Mouse (Mus musculus): ENCODE measurements around the gene Zfhx3. TPM values are rescaled to one million over a fixed set of nuclear protein-coding genes. Genes with fewer than 3 reads are reported as not detected.

Zfhx3 gene
- polyA plus RNA-seq, 1 experiment from 2014 or later = 8.2 TPM

GRCm38 (mm10) chr8:108327711-108328110 is 385.3 kb downstream of the Zfhx3 start:
- Histone ChIP-seq H3K9me3 (ENCODE audit: low read length) (no peaks in the 10 kb centered on the region), H3K4me1 (ENCODE audit: insufficient read depth, low read depth, low read length) (no peaks in the 10 kb centered on the region), H3K4me3 (ENCODE audit: low read depth, low read length) (no peak overlapping the region), H3K27me3 (replicated peaks; ENCODE audit: insufficient read depth, low read length) (no peaks in the 10 kb centered on the region), H3K4me2 (replicated peaks; ENCODE audit: low read depth, low read length) (no peak overlapping the region), H3K9ac (replicated peaks; ENCODE audit: low read depth) (no peak overlapping the region), H3K27ac (ENCODE audit: low read length) (no peak overlapping the region), H3K36me3 (ENCODE audit: insufficient read depth, low read length) (no peaks in the 10 kb centered on the region)
- 63% methylated on average over 2 of the region's 2 CpGs for WGBS
- ATAC-seq (no peak), DNase-seq (ENCODE audit: low spot score) (peak; percentile 57)
- TF ChIP-seq CTCF (IDR thresholded peaks at IDR 0.05) = no peak
- no peak for TF ChIP-seq EP300 (IDR thresholded peaks at IDR 0.05)

- no peak for ATAC-seq
- no peak for DNase-seq (ENCODE audit: low spot score)
- H3K36me3 ChIP-seq (ENCODE audit: insufficient read depth, low read length) = no peaks in the 10 kb centered on the region
- no peak overlapping the region for H3K9ac ChIP-seq (replicated peaks; ENCODE audit: low read depth)
- TF ChIP-seq EP300 (IDR thresholded peaks at IDR 0.05) (no peak), CTCF (IDR thresholded peaks at IDR 0.05) (no peak)
- H3K4me1 ChIP-seq (ENCODE audit: insufficient read depth, low read depth, low read length) = no peaks in the 10 kb centered on the region
- no peak overlapping the region for H3K4me2 ChIP-seq (replicated peaks; ENCODE audit: low read depth, low read length)
- H3K4me3 ChIP-seq (ENCODE audit: low read depth, low read length) = no peak overlapping the region
- no peak overlapping the region for H3K27ac ChIP-seq (ENCODE audit: low read length)
- no peaks in the 10 kb centered on the region for H3K27me3 ChIP-seq (replicated peaks; ENCODE audit: insufficient read depth, low read length)
- no peaks in the 10 kb centered on the region for H3K9me3 ChIP-seq (ENCODE audit: low read length)
- 70% methylated on average over 14 of the region's 14 CpGs for WGBS
Observed at GRCm38 (mm10) chr8:108348352-108348751, 405.9 kb downstream of the Zfhx3 start.

GRCm38 (mm10) chr8:108348776-108349175 is 406.3 kb downstream of the Zfhx3 start:
- Histone ChIP-seq H3K4me1 (ENCODE audit: insufficient read depth, low read depth, low read length) (no peaks in the 10 kb centered on the region), H3K27me3 (replicated peaks; ENCODE audit: insufficient read depth, low read length) (no peaks in the 10 kb centered on the region), H3K9me3 (ENCODE audit: low read length) (no peaks in the 10 kb centered on the region), H3K27ac (ENCODE audit: low read length) (no peak overlapping the region), H3K36me3 (ENCODE audit: insufficient read depth, low read length) (no peaks in the 10 kb centered on the region), H3K4me2 (replicated peaks; ENCODE audit: low read depth, low read length) (no peak overlapping the region), H3K9ac (replicated peaks; ENCODE audit: low read depth) (no peak overlapping the region), H3K4me3 (ENCODE audit: low read depth, low read length) (no peak overlapping the region)
- ATAC-seq (no peak), DNase-seq (ENCODE audit: low spot score) (no peak)
- TF ChIP-seq CTCF (IDR thresholded peaks at IDR 0.05) = no peak
- no peak for TF ChIP-seq EP300 (IDR thresholded peaks at IDR 0.05)
- WGBS = 47% methylated on average over 4 of the region's 4 CpGs

- TF ChIP-seq CTCF (IDR thresholded peaks at IDR 0.05) = no peak
- TF ChIP-seq EP300 (IDR thresholded peaks at IDR 0.05) = no peak
- Histone ChIP-seq H3K9me3 (ENCODE audit: low read length) (no peaks in the 10 kb centered on the region), H3K4me1 (ENCODE audit: insufficient read depth, low read depth, low read length) (no peaks in the 10 kb centered on the region), H3K36me3 (ENCODE audit: insufficient read depth, low read length) (no peaks in the 10 kb centered on the region), H3K9ac (replicated peaks; ENCODE audit: low read depth) (no peak overlapping the region), H3K4me2 (replicated peaks; ENCODE audit: low read depth, low read length) (no peak overlapping the region), H3K27me3 (replicated peaks; ENCODE audit: insufficient read depth, low read length) (no peaks in the 10 kb centered on the region), H3K27ac (ENCODE audit: low read length) (no peak overlapping the region), H3K4me3 (ENCODE audit: low read depth, low read length) (no peak overlapping the region)
- 29% methylated on average over 10 of the region's 10 CpGs for WGBS
- no peak for ATAC-seq
- DNase-seq (ENCODE audit: low spot score) = no peak
Observed at GRCm38 (mm10) chr8:108355119-108355777, 412.8 kb downstream of the Zfhx3 start.

GRCm38 (mm10) chr8:108361402-108361801 is 419.0 kb downstream of the Zfhx3 start:
- no peak for ATAC-seq
- no peaks in the 10 kb centered on the region for H3K9me3 ChIP-seq (ENCODE audit: low read length)
- H3K9ac ChIP-seq (replicated peaks; ENCODE audit: low read depth) = no peak overlapping the region
- H3K27me3 ChIP-seq (replicated peaks; ENCODE audit: insufficient read depth, low read length) = no peaks in the 10 kb centered on the region
- WGBS = 63% methylated on average over 4 of the region's 4 CpGs
- H3K4me3 ChIP-seq (ENCODE audit: low read depth, low read length) = no peak overlapping the region
- H3K27ac ChIP-seq (ENCODE audit: low read length) = no peak overlapping the region
- no peaks in the 10 kb centered on the region for H3K4me1 ChIP-seq (ENCODE audit: insufficient read depth, low read depth, low read length)
- H3K4me2 ChIP-seq (replicated peaks; ENCODE audit: low read depth, low read length) = no peak overlapping the region
- DNase-seq (ENCODE audit: low spot score) = no peak
- no peaks in the 10 kb centered on the region for H3K36me3 ChIP-seq (ENCODE audit: insufficient read depth, low read length)
- TF ChIP-seq CTCF (IDR thresholded peaks at IDR 0.05) = no peak
- no peak for TF ChIP-seq EP300 (IDR thresholded peaks at IDR 0.05)

GRCm38 (mm10) chr8:108362421-108362820 is 420.0 kb downstream of the Zfhx3 start:
- no peak for DNase-seq (ENCODE audit: low spot score)
- Histone ChIP-seq H3K9me3 (ENCODE audit: low read length) (no peaks in the 10 kb centered on the region), H3K27ac (ENCODE audit: low read length) (no peak overlapping the region), H3K4me3 (ENCODE audit: low read depth, low read length) (no peak overlapping the region), H3K36me3 (ENCODE audit: insufficient read depth, low read length) (no peaks in the 10 kb centered on the region), H3K4me2 (replicated peaks; ENCODE audit: low read depth, low read length) (no peak overlapping the region), H3K27me3 (replicated peaks; ENCODE audit: insufficient read depth, low read length) (no peaks in the 10 kb centered on the region), H3K9ac (replicated peaks; ENCODE audit: low read depth) (no peak overlapping the region), H3K4me1 (ENCODE audit: insufficient read depth, low read depth, low read length) (no peaks in the 10 kb centered on the region)
- TF ChIP-seq CTCF (IDR thresholded peaks at IDR 0.05) (no peak), EP300 (IDR thresholded peaks at IDR 0.05) (no peak)
- WGBS = 82% methylated on average over 9 of the region's 9 CpGs
- ATAC-seq = no peak

- TF ChIP-seq CTCF (IDR thresholded peaks at IDR 0.05) (no peak), EP300 (IDR thresholded peaks at IDR 0.05) (no peak)
- no peaks in the 10 kb centered on the region for H3K36me3 ChIP-seq (ENCODE audit: insufficient read depth, low read length)
- no peak for DNase-seq (ENCODE audit: low spot score)
- no peak overlapping the region for H3K4me3 ChIP-seq (ENCODE audit: low read depth, low read length)
- H3K4me1 ChIP-seq (ENCODE audit: insufficient read depth, low read depth, low read length) = no peaks in the 10 kb centered on the region
- no peak overlapping the region for H3K9ac ChIP-seq (replicated peaks; ENCODE audit: low read depth)
- no peak overlapping the region for H3K27ac ChIP-seq (ENCODE audit: low read length)
- H3K27me3 ChIP-seq (replicated peaks; ENCODE audit: insufficient read depth, low read length) = no peaks in the 10 kb centered on the region
- 22% methylated on average over 5 of the region's 5 CpGs for WGBS
- H3K4me2 ChIP-seq (replicated peaks; ENCODE audit: low read depth, low read length) = no peak overlapping the region
- no peak for ATAC-seq
- no peaks in the 10 kb centered on the region for H3K9me3 ChIP-seq (ENCODE audit: low read length)
Observed at GRCm38 (mm10) chr8:108363435-108363834, 421.0 kb downstream of the Zfhx3 start.
